Mouse (Mus musculus): ENCODE measurements at regions not wholly inside any gene's neighbourhood (a gene's known extent, or its start where the extent isn't known, plus 50 kb on each side); places are given as distances from the start of the nearest gene placed in this dataset.

- Histone ChIP-seq H3K36me3 (ENCODE audit: control insufficient read depth, insufficient read depth, low read length) (no peaks in the 10 kb centered on the region), H3K4me2 (ENCODE audit: low read length) (0 out of 2 replicates have a peak overlapping the region, but pooled peaks have one; percentile 16), H3K4me1 (ENCODE audit: control insufficient read depth in 2 of 2, insufficient read depth in 2 of 2, low read length in 2 of 2) (peaks cover 6 to 10% of the 10 kb centered on the region in 2 experiments; a peak in 3 of 4 replicates), H3K9me3 (ENCODE audit: control insufficient read depth, low read length) (peaks cover 4% of the 10 kb centered on the region; the same call in 1 of the 2 replicates), H3K27ac (replicated peaks in 1 of 2; ENCODE audit: control insufficient read depth in 1 of 2, insufficient read depth in 1 of 2, low read depth in 2 of 2, low read length in 2 of 2) (peak overlapping the region; percentile 11 to 33; a peak in 2 of 4 replicates), H3K4me3 (ENCODE audit: control insufficient read depth in 1 of 2, insufficient read depth in 1 of 2, low read depth in 1 of 2, low read length in 2 of 2) (no peak overlapping the region), H3K9ac (ENCODE audit: low read length) (no peak overlapping the region), H3K27me3 (ENCODE audit: control insufficient read depth, insufficient read depth, low read length) (no peaks in the 10 kb centered on the region)
- WGBS: 45% methylated on average over 9 of the region's 9 CpGs
- no peak for ATAC-seq (ENCODE audit: insufficient number of reproducible peaks, insufficient read depth, low FRiP score, low read depth)
Measured at GRCm38 (mm10) chr1:151065090-151065567, 71.9 kb upstream of the Hmcn1 start.

GRCm38 (mm10) chr1:151066379-151067128 lies 73.3 kb upstream of the Hmcn1 start:
- Histone ChIP-seq H3K36me3 (ENCODE audit: control insufficient read depth, insufficient read depth, low read length) (no peaks in the 10 kb centered on the region), H3K4me3 (ENCODE audit: control insufficient read depth in 1 of 2, insufficient read depth in 1 of 2, low read depth in 1 of 2, low read length in 2 of 2) (no peak overlapping the region), H3K4me2 (ENCODE audit: low read length) (no peak overlapping the region), H3K27ac (replicated peaks in 1 of 2; ENCODE audit: control insufficient read depth in 1 of 2, insufficient read depth in 1 of 2, low read depth in 2 of 2, low read length in 2 of 2) (no peak overlapping the region), H3K4me1 (ENCODE audit: control insufficient read depth in 2 of 2, insufficient read depth in 2 of 2, low read length in 2 of 2) (peaks cover 6 to 10% of the 10 kb centered on the region in 2 experiments; a peak in 3 of 4 replicates), H3K27me3 (ENCODE audit: control insufficient read depth, insufficient read depth, low read length) (no peaks in the 10 kb centered on the region), H3K9me3 (ENCODE audit: control insufficient read depth, low read length) (peaks cover 6% of the 10 kb centered on the region; the same call in 1 of the 2 replicates), H3K9ac (ENCODE audit: low read length) (no peak overlapping the region)
- ATAC-seq (ENCODE audit: insufficient number of reproducible peaks, insufficient read depth, low FRiP score, low read depth): no peak
- 79% methylated on average over 15 of the region's 15 CpGs for WGBS

DNA sequence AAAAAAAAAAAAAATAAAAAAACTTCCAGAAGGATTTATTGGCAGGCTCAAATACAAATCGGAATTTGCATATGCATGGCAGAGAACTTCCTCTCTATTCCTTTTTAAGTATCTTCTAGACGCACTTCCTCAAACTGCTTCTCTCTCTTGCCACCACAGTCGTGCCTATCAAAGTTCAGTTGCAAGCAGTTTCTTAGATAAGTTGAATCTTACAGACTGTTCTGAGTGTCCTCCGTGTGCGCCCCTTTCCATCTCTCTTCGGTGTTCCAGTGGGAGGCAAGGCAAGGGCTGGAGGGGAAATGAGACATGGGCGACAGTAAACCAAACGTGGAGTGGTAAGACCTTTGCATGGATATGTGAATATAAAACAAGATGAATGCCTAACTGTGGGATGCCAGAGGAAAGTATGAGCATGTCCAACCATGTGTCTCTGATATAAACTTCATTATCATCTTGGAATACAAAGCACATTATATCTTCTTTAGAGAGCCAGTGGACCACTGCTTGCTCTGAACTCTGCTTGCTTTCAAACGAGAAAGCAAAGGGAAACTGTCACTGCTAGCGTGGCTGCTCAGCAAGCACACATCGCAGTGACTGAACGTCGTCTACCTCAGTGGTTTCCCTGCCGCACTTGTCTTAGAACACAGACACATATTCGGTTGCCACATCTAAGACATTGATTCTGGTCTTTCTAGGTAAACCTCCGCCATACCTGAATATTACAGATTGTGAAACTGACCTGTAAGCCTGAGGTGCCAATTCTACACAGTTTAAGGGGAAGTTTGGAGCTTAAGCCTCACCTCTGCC lies 81.5 kb upstream of the Hmcn1 start:
- WGBS: 80% methylated on average over 16 of the region's 16 CpGs
- Histone ChIP-seq H3K4me3 (ENCODE audit: control insufficient read depth in 1 of 2, insufficient read depth in 1 of 2, low read depth in 1 of 2, low read length in 2 of 2) (no peak overlapping the region), H3K27me3 (ENCODE audit: control insufficient read depth, insufficient read depth, low read length) (no peaks in the 10 kb centered on the region), H3K9ac (ENCODE audit: low read length) (no peak overlapping the region), H3K27ac (replicated peaks in 1 of 2; ENCODE audit: control insufficient read depth in 1 of 2, insufficient read depth in 1 of 2, low read depth in 2 of 2, low read length in 2 of 2) (no peak overlapping the region), H3K9me3 (ENCODE audit: control insufficient read depth, low read length) (0 out of 2 replicates have a peak, but pooled peaks cover 3% of the 10 kb centered on the region), H3K4me1 (ENCODE audit: control insufficient read depth in 2 of 2, insufficient read depth in 2 of 2, low read length in 2 of 2) (peaks cover 6 to 7% of the 10 kb centered on the region in 2 experiments), H3K4me2 (ENCODE audit: low read length) (no peak overlapping the region), H3K36me3 (ENCODE audit: control insufficient read depth, insufficient read depth, low read length) (no peaks in the 10 kb centered on the region)
- no peak for ATAC-seq (ENCODE audit: insufficient number of reproducible peaks, insufficient read depth, low FRiP score, low read depth)

DNA sequence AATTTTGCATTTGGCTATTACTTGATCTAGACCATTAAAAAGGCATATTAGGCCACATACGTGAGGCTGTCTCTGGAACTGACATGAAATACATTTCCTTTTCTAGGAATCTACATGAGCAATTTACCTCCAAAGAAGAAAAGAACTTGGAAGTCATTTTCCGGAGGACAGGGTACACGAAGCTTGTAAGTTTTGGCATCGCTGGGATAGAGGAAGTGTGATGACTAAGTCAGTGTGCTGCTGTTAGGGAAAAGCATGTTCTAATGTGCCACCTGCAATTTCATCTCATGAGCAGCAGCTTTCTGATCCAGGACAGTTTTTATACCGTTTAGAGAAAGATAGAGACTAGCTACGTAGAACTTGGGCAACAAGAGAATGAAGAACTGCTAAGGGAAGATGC lies 82.3 kb upstream of the Hmcn1 start:
- H3K4me3 ChIP-seq (ENCODE audit: control insufficient read depth in 1 of 2, insufficient read depth in 1 of 2, low read depth in 1 of 2, low read length in 2 of 2): no peak overlapping the region

GRCm38 (mm10) chr1:151078909-151079522 lies 85.8 kb upstream of the Hmcn1 start:
- Histone ChIP-seq H3K36me3 (ENCODE audit: control insufficient read depth, insufficient read depth, low read length) (no peaks in the 10 kb centered on the region), H3K9ac (ENCODE audit: low read length) (no peak overlapping the region), H3K9me3 (ENCODE audit: control insufficient read depth, low read length) (no peaks in the 10 kb centered on the region), H3K27ac (replicated peaks in 1 of 2; ENCODE audit: control insufficient read depth in 1 of 2, insufficient read depth in 1 of 2, low read depth in 2 of 2, low read length in 2 of 2) (no peak overlapping the region), H3K4me2 (ENCODE audit: low read length) (peak overlapping the region; percentile 6; the same call in 1 of the 2 replicates), H3K27me3 (ENCODE audit: control insufficient read depth, insufficient read depth, low read length) (no peaks in the 10 kb centered on the region), H3K4me1 (ENCODE audit: control insufficient read depth in 2 of 2, insufficient read depth in 2 of 2, low read length in 2 of 2) (peaks cover 11 to 19% of the 10 kb centered on the region in 2 experiments), H3K4me3 (ENCODE audit: control insufficient read depth in 1 of 2, insufficient read depth in 1 of 2, low read depth in 1 of 2, low read length in 2 of 2) (no peak overlapping the region)
- ATAC-seq (ENCODE audit: insufficient number of reproducible peaks, insufficient read depth, low FRiP score, low read depth): no peak
- 33% methylated on average over 16 of the region's 16 CpGs for WGBS

More for the DNA sequence above, 82.3 kb upstream of the Hmcn1 start:
- H3K36me3 ChIP-seq (ENCODE audit: control insufficient read depth, insufficient read depth, low read length): no peaks in the 10 kb centered on the region
- no peaks in the 10 kb centered on the region for H3K27me3 ChIP-seq (ENCODE audit: control insufficient read depth, insufficient read depth, low read length)
- H3K4me1 ChIP-seq (ENCODE audit: control insufficient read depth in 2 of 2, insufficient read depth in 2 of 2, low read length in 2 of 2): peaks cover 11 to 16% of the 10 kb centered on the region in 2 experiments
- 0 out of 2 replicates have a peak, but pooled peaks cover 3% of the 10 kb centered on the region for H3K9me3 ChIP-seq (ENCODE audit: control insufficient read depth, low read length)
- H3K4me2 ChIP-seq (ENCODE audit: low read length): no peak overlapping the region
- 81% methylated on average over 6 of the region's 6 CpGs for WGBS
- no peak overlapping the region for H3K9ac ChIP-seq (ENCODE audit: low read length)
- H3K27ac ChIP-seq (replicated peaks in 1 of 2; ENCODE audit: control insufficient read depth in 1 of 2, insufficient read depth in 1 of 2, low read depth in 2 of 2, low read length in 2 of 2): no peak overlapping the region
- ATAC-seq (ENCODE audit: insufficient number of reproducible peaks, insufficient read depth, low FRiP score, low read depth): no peak

DNA sequence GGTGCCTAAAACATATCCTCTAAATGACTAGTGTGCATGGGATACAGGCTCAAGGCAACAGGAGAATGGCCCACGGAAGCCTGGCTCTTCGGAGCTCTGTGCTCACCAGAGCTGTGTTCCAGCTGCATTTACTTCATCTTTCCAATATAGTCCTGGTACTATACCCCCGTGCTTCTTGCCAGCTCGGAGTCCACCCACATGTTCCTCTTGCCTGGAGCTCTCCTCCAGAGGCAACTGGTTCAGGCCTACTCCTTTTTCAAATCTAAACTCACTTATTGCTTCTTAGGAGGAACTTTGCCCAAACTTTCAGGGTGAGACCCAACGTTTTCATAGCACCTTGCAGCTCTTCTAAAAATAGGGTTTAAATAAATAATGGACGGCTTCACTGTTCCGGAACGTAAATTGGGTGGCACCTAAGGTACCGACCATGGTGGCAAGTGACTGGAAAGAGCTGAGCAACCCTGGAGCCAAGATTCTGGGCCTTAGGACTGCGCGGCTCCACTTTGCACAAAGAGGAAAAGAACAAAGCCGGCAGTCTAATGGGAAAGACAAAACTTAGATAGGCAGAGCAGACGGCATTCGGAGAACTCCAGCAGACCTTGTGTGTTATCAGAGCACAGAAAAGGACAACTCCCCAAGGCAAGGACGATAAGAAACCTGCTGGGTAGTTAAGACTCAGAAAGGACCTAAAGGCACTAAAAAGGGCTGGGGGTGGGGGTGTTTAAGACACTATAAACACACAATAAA lies 86.6 kb upstream of the Hmcn1 start:
- Histone ChIP-seq H3K4me2 (ENCODE audit: low read length) (0 out of 2 replicates have a peak overlapping the region, but pooled peaks have one; percentile 17), H3K4me1 (ENCODE audit: control insufficient read depth in 2 of 2, insufficient read depth in 2 of 2, low read length in 2 of 2) (peaks cover 11 to 19% of the 10 kb centered on the region in 2 experiments), H3K36me3 (ENCODE audit: control insufficient read depth, insufficient read depth, low read length) (no peaks in the 10 kb centered on the region), H3K27ac (replicated peaks in 1 of 2; ENCODE audit: control insufficient read depth in 1 of 2, insufficient read depth in 1 of 2, low read depth in 2 of 2, low read length in 2 of 2) (peak overlapping the region in 1 of 2 experiments; percentile 45; a peak in 2 of 4 replicates), H3K27me3 (ENCODE audit: control insufficient read depth, insufficient read depth, low read length) (no peaks in the 10 kb centered on the region), H3K4me3 (ENCODE audit: control insufficient read depth in 1 of 2, insufficient read depth in 1 of 2, low read depth in 1 of 2, low read length in 2 of 2) (no peak overlapping the region), H3K9me3 (ENCODE audit: control insufficient read depth, low read length) (no peaks in the 10 kb centered on the region), H3K9ac (ENCODE audit: low read length) (0 out of 2 replicates have a peak overlapping the region, but pooled peaks have one; percentile 40)
- ATAC-seq (ENCODE audit: insufficient number of reproducible peaks, insufficient read depth, low FRiP score, low read depth): no peak
- 32% methylated on average over 15 of the region's 15 CpGs for WGBS
